Mouse (Mus musculus) liver, adult 2 months (tissue): ENCODE data around the gene Sdr42e1. TPM values are rescaled to one million over a fixed set of nuclear protein-coding genes. Genes with fewer than 3 reads are reported as not detected.

Experiments
- DNase-seq: peaks from one replicate; pipeline ENCODE4 v3.0.0-alpha.2; 2011; ENCODE audit warnings: low read depth, low spot score; ENCODE audit errors: extremely low read depth
- H3K27ac ChIP-seq: fragments of 200-500 bp; replicated peaks from 2 replicates; pipeline ENCODE4 v1.5.1; 2012; ENCODE audit warnings: low read depth, mild to moderate bottlenecking, control low read depth, inconsistent platforms, low read length; ENCODE audit not compliant: insufficient read depth
- H3K27me3 ChIP-seq: fragments of 200-500 bp; 2 replicates; pipeline ENCODE4 v1.6.1; 2012; ENCODE audit warnings: mild to moderate bottlenecking, moderate library complexity, low read length, inconsistent platforms; ENCODE audit not compliant: control insufficient read depth, insufficient read depth
- H3K36me3 ChIP-seq: fragments of 200-500 bp; 2 replicates; pipeline ENCODE4 v1.6.1; 2012; ENCODE audit warnings: low read length, inconsistent platforms; ENCODE audit not compliant: control insufficient read depth, insufficient read depth
- H3K4me1 ChIP-seq: fragments of 200-500 bp; 2 replicates; pipeline ENCODE4 v1.6.1; 2011; ENCODE audit warnings: low read length; ENCODE audit not compliant: control insufficient read depth, insufficient read depth
- H3K4me3 ChIP-seq: fragments of 200-500 bp; 2 replicates; pipeline ENCODE4 v1.5.1; 2011; ENCODE audit warnings: low read depth, mild to moderate bottlenecking, control low read depth, low read length, moderate library complexity; ENCODE audit not compliant: insufficient read depth
- H3K79me2 ChIP-seq: fragments of 200-500 bp; 2 replicates; pipeline ENCODE4 v1.6.1; 2012; ENCODE audit warnings: inconsistent platforms, mild to moderate bottlenecking, low read length, moderate library complexity; ENCODE audit not compliant: control insufficient read depth, insufficient read depth
- H3K9ac ChIP-seq: fragments of 200-500 bp; 2 replicates; pipeline ENCODE4 v1.6.1; 2012; ENCODE audit warnings: low read depth, mild to moderate bottlenecking, control low read depth, inconsistent platforms, low read length
- CTCF ChIP-seq: fragments of 200-500 bp; IDR thresholded peaks from 2 replicates; pipeline ENCODE4 v1.5.1; 2011; ENCODE audit warnings: low read depth, low read length, control low read depth
- POLR2A ChIP-seq: fragments of 200-500 bp; IDR thresholded peaks from 2 replicates; pipeline ENCODE4 v1.6.1; 2011; ENCODE audit warnings: low read length, control low read depth; ENCODE audit not compliant: insufficient read depth; ENCODE audit errors: extremely low read depth
- WGBS: fragments of 180-500 bp; shearing (Covaris S2); methylation state at CpG from one replicate; pipeline ENCODE4 v1.1.7; 2018; 5-methylcytosine and 5-hydroxymethylcytosine counted together
- polyA plus RNA-seq: library from polyadenylated mRNA; depleted of rRNA; stranded (reverse); fragments of >200 nt; gene quantifications from 2 replicates; pipeline ENCODE4 v1.2.3, GENCODE M21; 2012; rRNA removed
- total RNA-seq: library from RNA; depleted of rRNA; stranded (reverse); fragments of >200 nt; gene quantifications from 2 replicates; pipeline ENCODE4 v1.2.3, GENCODE M21; 2014; rRNA removed

Gene Sdr42e1
- total RNA-seq (56.5 and 77.6 TPM in 2 replicates), polyA plus RNA-seq (124 and 131 TPM in 2 replicates)

GRCm38 (mm10) chr8:117673430-117673830 lies at the start of gene Sdr42e1:
Gene Sdr42e1 (minus strand): TSS chr8:117673689.
- peak; percentile 70 for DNase-seq
- peaks cover 33% of the 10 kb centered on the region for H3K4me1 ChIP-seq
- peaks cover 21% of the 10 kb centered on the region; the same call in 1 of the 2 replicates for H3K79me2 ChIP-seq
- H3K27me3 ChIP-seq, result no peaks in the 10 kb centered on the region
- no peaks in the 10 kb centered on the region for H3K36me3 ChIP-seq
- H3K27ac ChIP-seq, result peak within 1 kb of the TSS; percentile 94
- TF ChIP-seq POLR2A, result 0 out of 2 replicates have a peak, but pooled peaks have one; percentile 26
- no peak for TF ChIP-seq CTCF
- peak within 1 kb of the TSS; percentile 71 for H3K4me3 ChIP-seq
- whole genome bisulfite sequencing, result 7% methylated on average over 17 of the region's 17 CpGs
- H3K9ac ChIP-seq, result peak within 1 kb of the TSS; percentile 88

GRCm38 (mm10) chr8:117718152-117718860 lies 44.8 kb upstream of the Sdr42e1 start:
- TF ChIP-seq CTCF (no peak), POLR2A (0 out of 2 replicates have a peak, but pooled peaks have one; percentile 16)
- 22% methylated on average over 14 of the region's 14 CpGs for WGBS
- H3K27ac ChIP-seq, result peak overlapping the region; percentile 90
- no peaks in the 10 kb centered on the region for H3K27me3 ChIP-seq
- peaks cover 55% of the 10 kb centered on the region for H3K4me1 ChIP-seq
- H3K36me3 ChIP-seq, result peaks cover 2% of the 10 kb centered on the region; the same call in 1 of the 2 replicates
- peaks cover 12% of the 10 kb centered on the region; the same call in 1 of the 2 replicates for H3K79me2 ChIP-seq
- peak overlapping the region; percentile 8; the same call in 1 of the 2 replicates for H3K9ac ChIP-seq
- H3K4me3 ChIP-seq, result no peak overlapping the region
- peak; percentile 99 for DNase-seq

GRCm38 (mm10) chr8:117715896-117716295 lies 42.4 kb upstream of the Sdr42e1 start:
- H3K27me3 ChIP-seq, result no peaks in the 10 kb centered on the region
- peaks cover 5% of the 10 kb centered on the region; the same call in 1 of the 2 replicates for H3K36me3 ChIP-seq
- H3K9ac ChIP-seq, result no peak overlapping the region
- peak overlapping the region; percentile 83 for H3K27ac ChIP-seq
- 16% methylated on average over 5 of the region's 5 CpGs for WGBS
- DNase-seq, result peak; percentile 72
- H3K4me1 ChIP-seq, result peaks cover 67% of the 10 kb centered on the region
- H3K79me2 ChIP-seq, result peaks cover 5% of the 10 kb centered on the region; the same call in 1 of the 2 replicates
- H3K4me3 ChIP-seq, result no peak overlapping the region
- TF ChIP-seq CTCF (no peak), POLR2A (no peak)

GRCm38 (mm10) chr8:117714604-117715003 lies 41.1 kb upstream of the Sdr42e1 start:
- peak overlapping the region; percentile 26; the same call in 1 of the 2 replicates for H3K9ac ChIP-seq
- DNase-seq, result peak; percentile 98
- H3K79me2 ChIP-seq, result peaks cover 5% of the 10 kb centered on the region; the same call in 1 of the 2 replicates
- H3K4me3 ChIP-seq, result no peak overlapping the region
- TF ChIP-seq CTCF (no peak), POLR2A (no peak)
- H3K27me3 ChIP-seq, result no peaks in the 10 kb centered on the region
- H3K27ac ChIP-seq, result peak overlapping the region; percentile 83
- 17% methylated on average over 5 of the region's 5 CpGs for WGBS
- H3K4me1 ChIP-seq, result peaks cover 62% of the 10 kb centered on the region
- peaks cover 10% of the 10 kb centered on the region; the same call in 1 of the 2 replicates for H3K36me3 ChIP-seq

GRCm38 (mm10) chr8:117712226-117712625 lies 38.7 kb upstream of the Sdr42e1 start:
- TF ChIP-seq CTCF (no peak), POLR2A (no peak)
- Histone ChIP-seq H3K79me2 (peaks cover 17% of the 10 kb centered on the region; the same call in 1 of the 2 replicates), H3K27ac (peak overlapping the region; percentile 29), H3K27me3 (no peaks in the 10 kb centered on the region), H3K4me1 (peaks cover 53% of the 10 kb centered on the region), H3K36me3 (peaks cover 19% of the 10 kb centered on the region), H3K4me3 (no peak overlapping the region), H3K9ac (no peak overlapping the region)
- DNase-seq, result no peak
- WGBS, result 67% methylated on average over 5 of the region's 5 CpGs

- no peak for DNase-seq
- 82% methylated on average over 4 of the region's 4 CpGs for WGBS
- TF ChIP-seq POLR2A, result no peak
- TF ChIP-seq CTCF, result no peak
- Histone ChIP-seq H3K9ac (peak overlapping the region; percentile 21; the same call in 1 of the 2 replicates), H3K4me1 (peaks cover 19% of the 10 kb centered on the region), H3K36me3 (peaks cover 15% of the 10 kb centered on the region), H3K27me3 (no peaks in the 10 kb centered on the region), H3K79me2 (peaks cover 32% of the 10 kb centered on the region; the same call in 1 of the 2 replicates), H3K27ac (peak overlapping the region; percentile 62), H3K4me3 (no peak overlapping the region)
Observed at GRCm38 (mm10) chr8:117706141-117706540, 32.7 kb upstream of the Sdr42e1 start.
